8 mouse cellular contexts compared by ENCODE assay signal in genomic region chr14:48990471-48991143, GRCm38 (mm10).
DNase-seq lines count a peak whose midpoint lies in the region; ATAC-seq lines count a peak whose summit lies in the region.

No protein-coding gene starts in this region.

- H3K4me2 ChIP-seq in embryonic facial prominence, embryonic 12.5 days (replicated peaks) = peak overlapping the region; percentile 46
- peak overlapping the region; percentile 35; the same call in 1 of the 2 replicates for H3K4me2 ChIP-seq in intestine, embryonic 16.5 days (ENCODE audit: low read depth, low read length)

- 0 out of 2 replicates have a peak, but pooled peaks cover 2% of the 10 kb centered on the region for H3K4me1 ChIP-seq in embryonic facial prominence, embryonic 12.5 days
- no peaks in the 10 kb centered on the region for H3K4me1 ChIP-seq in intestine, embryonic 16.5 days (ENCODE audit: control insufficient read depth, insufficient read depth, low read length)

- 0 out of 2 replicates have a peak overlapping the region, but pooled peaks have one; percentile 5 for H3K4me3 ChIP-seq in embryonic facial prominence, embryonic 12.5 days
- H3K4me3 ChIP-seq in intestine, embryonic 16.5 days (ENCODE audit: low read length) = no peak overlapping the region

- H3K9ac ChIP-seq in embryonic facial prominence, embryonic 12.5 days = no peak overlapping the region
- no peak overlapping the region for H3K9ac ChIP-seq in intestine, embryonic 16.5 days (ENCODE audit: low read depth, low read length)

- no peaks in the 10 kb centered on the region for H3K36me3 ChIP-seq in embryonic facial prominence, embryonic 12.5 days
- H3K36me3 ChIP-seq in intestine, embryonic 16.5 days (ENCODE audit: control insufficient read depth, insufficient read depth, low read length) = no peaks in the 10 kb centered on the region

- 10% methylated on average over 17 of the region's 17 CpGs for WGBS in embryonic facial prominence, embryonic 12.5 days
- 16% methylated on average over 17 of the region's 17 CpGs for WGBS in intestine, embryonic 16.5 days

- H3K9me3 ChIP-seq in embryonic facial prominence, embryonic 12.5 days = no peaks in the 10 kb centered on the region
- no peaks in the 10 kb centered on the region for H3K9me3 ChIP-seq in intestine, embryonic 16.5 days (ENCODE audit: control insufficient read depth, low read length)

- peak; percentile 75 for DNase-seq in brain, embryonic 18.5 days (ENCODE audit: low read depth, low spot score)
- peak; percentile 58 to 67 for DNase-seq in heart, adult 18-20 months
- DNase-seq in left cerebral cortex, adult 8-10 months (ENCODE audit: low spot score in 2 of 2) = peak; percentile 37 to 63
- DNase-seq in mesoderm, embryonic 11.5 days (ENCODE audit: low read depth, low spot score) = peak; percentile 69
- DNase-seq in right cerebral cortex, postnatal 4 days = peak; percentile 67

- no peak overlapping the region for H3K27ac ChIP-seq in embryonic facial prominence, embryonic 12.5 days
- H3K27ac ChIP-seq in intestine, embryonic 16.5 days (ENCODE audit: low read length) = no peak overlapping the region

- no peaks in the 10 kb centered on the region for H3K27me3 ChIP-seq in embryonic facial prominence, embryonic 12.5 days
- no peaks in the 10 kb centered on the region for H3K27me3 ChIP-seq in intestine, embryonic 16.5 days (replicated peaks; ENCODE audit: control insufficient read depth, insufficient read depth, low read length)

- ATAC-seq in embryonic facial prominence, embryonic 12.5 days (ENCODE audit: insufficient number of reproducible peaks, insufficient read depth, low FRiP score, low TSS enrichment) = peak; percentile 69; the same call in 1 of the 2 replicates
- peak; percentile 71 for ATAC-seq in intestine, embryonic 16.5 days
- no peak for ATAC-seq in erythroid progenitor cell, adult 5-6 weeks (replicated peaks; ENCODE audit: low FRiP score, poor library complexity, severe bottlenecking)
